Mouse (Mus musculus): ENCODE results near the gene Epha2. TPM values are rescaled to one million over a fixed set of nuclear protein-coding genes. Genes with fewer than 3 reads are reported as not detected.

Epha2 gene
- 0.74 TPM for polyA plus RNA-seq (2014; fragmentation: Illumina TruSeq; extraction: RNeasy Lipid Tissue Mini Kit (QIAGEN cat#74804); ENCODE audit: low read depth, low replicate concordance)

GRCm38 (mm10) chr4:141301116-141301553, at the start of gene Epha2:
Gene Epha2, plus strand, starts transcription at chr4:141301240.

GRCm38 (mm10) chr4:141367997-141368791, 67.2 kb downstream of the Epha2 start, which contains the start of gene Fam131c:
Gene Fam131c, plus strand, starts transcription at chr4:141368220.

Other genes starting within 250 kb of the Epha2 start
- gene Crocc, start 240.7 kb upstream of the Epha2 start, polyA plus RNA-seq (2014; fragmentation: Illumina TruSeq; extraction: RNeasy Lipid Tissue Mini Kit (QIAGEN cat#74804); ENCODE audit: low read depth, low replicate concordance): not detected
- 2.8 TPM for gene Necap2, start 222.9 kb upstream of the Epha2 start, polyA plus RNA-seq (2014; fragmentation: Illumina TruSeq; extraction: RNeasy Lipid Tissue Mini Kit (QIAGEN cat#74804); ENCODE audit: low read depth, low replicate concordance)
- not detected for gene Spata21, start 212.9 kb upstream of the Epha2 start, polyA plus RNA-seq (2014; fragmentation: Illumina TruSeq; extraction: RNeasy Lipid Tissue Mini Kit (QIAGEN cat#74804); ENCODE audit: low read depth, low replicate concordance)
- 14.6 TPM for gene Szrd1, start 161.5 kb upstream of the Epha2 start, polyA plus RNA-seq (2014; fragmentation: Illumina TruSeq; extraction: RNeasy Lipid Tissue Mini Kit (QIAGEN cat#74804); ENCODE audit: low read depth, low replicate concordance)
- 2.1 TPM for gene Fbxo42, start 153.3 kb upstream of the Epha2 start, polyA plus RNA-seq (2014; fragmentation: Illumina TruSeq; extraction: RNeasy Lipid Tissue Mini Kit (QIAGEN cat#74804); ENCODE audit: low read depth, low replicate concordance)
- not detected for gene Rsg1, start 87.3 kb upstream of the Epha2 start, polyA plus RNA-seq (2014; fragmentation: Illumina TruSeq; extraction: RNeasy Lipid Tissue Mini Kit (QIAGEN cat#74804); ENCODE audit: low read depth, low replicate concordance)
- gene Arhgef19, start 61.7 kb upstream of the Epha2 start, polyA plus RNA-seq (2014; fragmentation: Illumina TruSeq; extraction: RNeasy Lipid Tissue Mini Kit (QIAGEN cat#74804); ENCODE audit: low read depth, low replicate concordance): 4.2 TPM
- not detected for gene Fam131c, start 67.0 kb downstream of the Epha2 start, polyA plus RNA-seq (2014; fragmentation: Illumina TruSeq; extraction: RNeasy Lipid Tissue Mini Kit (QIAGEN cat#74804); ENCODE audit: low read depth, low replicate concordance)
- gene Clcnka, start 97.5 kb downstream of the Epha2 start, polyA plus RNA-seq (2014; fragmentation: Illumina TruSeq; extraction: RNeasy Lipid Tissue Mini Kit (QIAGEN cat#74804); ENCODE audit: low read depth, low replicate concordance): not detected
- gene Clcnkb, start 114.8 kb downstream of the Epha2 start, polyA plus RNA-seq (2014; fragmentation: Illumina TruSeq; extraction: RNeasy Lipid Tissue Mini Kit (QIAGEN cat#74804); ENCODE audit: low read depth, low replicate concordance): not detected
- gene Hspb7, start 119.5 kb downstream of the Epha2 start, polyA plus RNA-seq (2014; fragmentation: Illumina TruSeq; extraction: RNeasy Lipid Tissue Mini Kit (QIAGEN cat#74804); ENCODE audit: low read depth, low replicate concordance): not detected
- not detected for gene Srarp, start 134.9 kb downstream of the Epha2 start, polyA plus RNA-seq (2014; fragmentation: Illumina TruSeq; extraction: RNeasy Lipid Tissue Mini Kit (QIAGEN cat#74804); ENCODE audit: low read depth, low replicate concordance)
- 0.37 TPM for gene Zbtb17, start 143.4 kb downstream of the Epha2 start, polyA plus RNA-seq (2014; fragmentation: Illumina TruSeq; extraction: RNeasy Lipid Tissue Mini Kit (QIAGEN cat#74804); ENCODE audit: low read depth, low replicate concordance)
- 1.6 TPM for gene Spen, start 237.4 kb downstream of the Epha2 start, polyA plus RNA-seq (2014; fragmentation: Illumina TruSeq; extraction: RNeasy Lipid Tissue Mini Kit (QIAGEN cat#74804); ENCODE audit: low read depth, low replicate concordance)